Mouse (Mus musculus): ENCODE data around the gene Bspry. TPM values are rescaled to one million over a fixed set of nuclear protein-coding genes. Genes with fewer than 3 reads are reported as not detected.

The Bspry gene
- polyA plus RNA-seq, 1 experiment from 2014 or later: 38.2 TPM

DNA sequence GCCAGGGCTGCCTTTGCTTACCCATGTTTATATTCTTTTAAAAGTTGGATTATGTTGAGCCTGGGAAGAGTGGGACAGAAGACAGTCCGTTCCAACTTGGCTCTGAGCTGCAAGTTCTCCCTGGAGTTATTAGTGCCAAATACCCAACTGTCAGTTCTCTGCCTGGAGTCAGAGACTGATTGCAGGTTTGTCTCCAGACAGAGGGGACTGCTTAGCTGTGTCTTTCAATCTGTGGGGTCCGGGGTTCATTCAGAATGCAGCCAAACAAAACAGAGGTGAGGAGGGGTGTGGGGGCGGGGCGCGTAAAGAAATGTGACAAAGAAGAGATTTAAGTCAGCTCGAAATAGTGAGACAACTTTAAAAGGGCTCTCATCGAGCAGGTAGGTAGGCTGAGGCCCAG, 21.7 kb downstream of the Bspry start:
- TF ChIP-seq CTCF (IDR thresholded peaks at IDR 0.05; ENCODE audit: low read depth): no peak
- Histone ChIP-seq H3K36me3 (ENCODE audit: insufficient read depth, low read length) (peaks cover 11% of the 10 kb centered on the region; the same call in 1 of the 2 replicates), H3K27me3 (ENCODE audit: insufficient read depth, low read length) (no peaks in the 10 kb centered on the region), H3K9ac (ENCODE audit: low read depth, low read length) (peak overlapping the region; percentile 88), H3K4me2 (ENCODE audit: low read length) (peak overlapping the region; percentile 86), H3K9me3 (replicated peaks; ENCODE audit: low read length) (no peaks in the 10 kb centered on the region), H3K4me1 (replicated peaks; ENCODE audit: insufficient read depth, low read length) (peaks cover 8% of the 10 kb centered on the region; the same call in 1 of the 2 replicates), H3K4me3 (replicated peaks; ENCODE audit: low read depth, low read length) (peak overlapping the region; percentile 86), H3K27ac (peak overlapping the region; percentile 83)
- 3% methylated on average over 7 of the region's 7 CpGs for WGBS
- no peak for ATAC-seq (replicated peaks; ENCODE audit: low FRiP score, low read depth)
- no peak for DNase-seq (ENCODE audit: low spot score)

DNA sequence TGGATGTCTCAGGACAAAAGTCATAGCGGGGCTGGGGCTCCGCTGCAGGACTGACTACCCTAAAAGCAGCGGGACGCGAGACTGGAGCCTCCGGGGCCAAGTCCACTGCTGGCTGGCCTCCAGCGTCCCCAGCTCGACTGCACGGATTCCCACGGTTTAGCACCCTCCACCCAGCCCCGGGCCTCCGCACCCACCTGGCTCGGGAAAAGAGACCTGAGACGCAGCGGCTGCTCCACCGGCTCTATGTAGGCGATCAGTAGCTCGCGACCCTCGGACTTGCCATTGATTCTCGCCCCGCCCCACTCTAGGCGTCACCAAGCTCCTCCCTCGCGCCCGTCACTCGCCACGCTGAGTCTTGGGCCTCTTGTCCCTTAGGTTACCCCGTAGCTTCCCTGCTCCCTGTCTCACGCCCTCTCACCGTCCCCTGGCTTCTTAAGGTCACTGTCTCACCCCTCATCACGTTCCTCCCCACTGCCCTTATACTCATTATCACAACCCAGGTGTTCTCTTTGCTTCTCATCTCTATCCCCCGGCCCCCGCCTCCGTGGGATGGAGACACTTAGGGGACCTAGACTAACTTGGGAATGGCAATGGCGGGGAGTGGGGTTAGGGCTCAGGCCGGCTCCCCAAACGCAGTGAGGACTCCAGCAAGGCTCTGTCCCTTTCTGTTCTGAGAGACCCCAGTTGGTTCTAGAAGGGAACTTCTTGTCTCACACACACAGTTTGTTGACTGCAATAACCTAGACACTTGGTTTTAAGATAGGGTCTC, 22.3 kb downstream of the Bspry start:
- 1% methylated on average over 38 of the region's 38 CpGs for WGBS
- Histone ChIP-seq H3K4me2 (ENCODE audit: low read length) (peak overlapping the region; percentile 86), H3K9ac (ENCODE audit: low read depth, low read length) (peak overlapping the region; percentile 88), H3K27me3 (ENCODE audit: insufficient read depth, low read length) (no peaks in the 10 kb centered on the region), H3K36me3 (ENCODE audit: insufficient read depth, low read length) (peaks cover 11% of the 10 kb centered on the region; the same call in 1 of the 2 replicates), H3K9me3 (replicated peaks; ENCODE audit: low read length) (no peaks in the 10 kb centered on the region), H3K27ac (peak overlapping the region; percentile 83), H3K4me1 (replicated peaks; ENCODE audit: insufficient read depth, low read length) (peaks cover 8% of the 10 kb centered on the region; the same call in 1 of the 2 replicates), H3K4me3 (replicated peaks; ENCODE audit: low read depth, low read length) (peak overlapping the region; percentile 86)
- ATAC-seq (replicated peaks; ENCODE audit: low FRiP score, low read depth) (peak; percentile 94), DNase-seq (ENCODE audit: low spot score) (peak; percentile 97)
- TF ChIP-seq CTCF (IDR thresholded peaks at IDR 0.05; ENCODE audit: low read depth): no peak

DNA sequence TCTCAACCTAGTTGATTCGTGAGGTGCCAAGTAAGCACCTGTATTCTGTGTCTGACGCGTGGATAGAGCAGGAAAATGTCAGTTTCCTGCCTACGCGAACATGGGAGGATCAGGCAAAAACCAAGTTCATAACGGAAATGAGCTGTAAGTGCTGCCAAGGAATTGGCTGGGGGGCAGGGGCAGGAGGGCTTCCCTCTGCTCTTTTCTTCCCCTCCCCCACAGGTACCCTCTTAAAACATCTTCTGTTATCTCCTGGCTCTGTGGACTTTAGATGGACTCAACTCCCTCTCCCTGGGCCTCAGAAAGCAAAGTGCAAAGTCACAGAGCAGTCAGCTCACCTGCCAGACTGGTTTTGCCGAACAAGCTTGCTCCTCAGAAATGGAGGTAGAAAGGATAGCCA, 23.1 kb downstream of the Bspry start:
- H3K4me2 ChIP-seq (ENCODE audit: low read length): no peak overlapping the region
- H3K4me1 ChIP-seq (replicated peaks; ENCODE audit: insufficient read depth, low read length): peaks cover 8% of the 10 kb centered on the region; the same call in 1 of the 2 replicates
- H3K27ac ChIP-seq: peak overlapping the region; percentile 83; the same call in 1 of the 2 replicates
- H3K9ac ChIP-seq (ENCODE audit: low read depth, low read length): no peak overlapping the region
- peaks cover 11% of the 10 kb centered on the region; the same call in 1 of the 2 replicates for H3K36me3 ChIP-seq (ENCODE audit: insufficient read depth, low read length)
- no peaks in the 10 kb centered on the region for H3K27me3 ChIP-seq (ENCODE audit: insufficient read depth, low read length)
- no peaks in the 10 kb centered on the region for H3K9me3 ChIP-seq (replicated peaks; ENCODE audit: low read length)
- ATAC-seq (replicated peaks; ENCODE audit: low FRiP score, low read depth) (no peak), DNase-seq (ENCODE audit: low spot score) (no peak)
- no peak for TF ChIP-seq CTCF (IDR thresholded peaks at IDR 0.05; ENCODE audit: low read depth)
- no peak overlapping the region for H3K4me3 ChIP-seq (replicated peaks; ENCODE audit: low read depth, low read length)
- WGBS: 62% methylated on average over 7 of the region's 7 CpGs

DNA sequence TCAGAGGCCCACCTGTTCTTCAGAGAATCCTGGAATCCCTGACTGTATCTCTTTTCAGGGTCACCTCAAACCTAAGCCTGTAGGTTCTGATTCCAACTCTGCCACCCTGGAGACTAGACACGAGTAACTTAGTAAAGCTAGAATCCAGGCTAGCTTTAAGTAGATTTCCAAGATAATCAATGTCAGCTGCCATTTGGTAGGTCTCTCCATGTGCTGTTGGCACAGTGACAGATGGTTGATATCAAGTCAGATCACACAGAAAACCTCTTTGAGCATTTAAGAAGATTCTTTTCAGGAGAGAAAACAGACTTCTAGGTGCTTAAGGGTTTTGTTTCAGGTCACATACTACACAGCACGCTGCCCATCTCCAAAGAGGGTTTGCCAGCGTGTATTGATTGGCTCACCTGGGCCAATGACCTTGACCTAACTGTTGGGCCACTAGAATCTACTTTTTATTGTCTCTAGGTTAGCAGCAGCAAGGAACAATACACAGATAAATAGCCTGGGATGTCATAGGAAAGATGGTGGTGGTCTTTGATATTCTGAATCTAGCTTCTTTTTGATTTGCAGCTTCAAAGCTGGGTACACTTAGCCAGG, 23.6 kb downstream of the Bspry start, which contains the start of gene Hdhd3:
Gene Hdhd3, minus strand, starts transcription at position 94 of the 597 bp plus-strand sequence.
- H3K4me2 ChIP-seq (ENCODE audit: low read length): peak within 1 kb of the TSS; percentile 86
- peak within 1 kb of the TSS; percentile 86 for H3K4me3 ChIP-seq (replicated peaks; ENCODE audit: low read depth, low read length)
- peak within 1 kb of the TSS; percentile 88 for H3K9ac ChIP-seq (ENCODE audit: low read depth, low read length)
- 74% methylated on average over 3 of the region's 3 CpGs for WGBS
- H3K9me3 ChIP-seq (replicated peaks; ENCODE audit: low read length): no peaks in the 10 kb centered on the region
- no peak for ATAC-seq (replicated peaks; ENCODE audit: low FRiP score, low read depth)
- TF ChIP-seq CTCF (IDR thresholded peaks at IDR 0.05; ENCODE audit: low read depth): no peak
- peaks cover 11% of the 10 kb centered on the region; the same call in 1 of the 2 replicates for H3K36me3 ChIP-seq (ENCODE audit: insufficient read depth, low read length)
- DNase-seq (ENCODE audit: low spot score): no peak
- no peaks in the 10 kb centered on the region for H3K27me3 ChIP-seq (ENCODE audit: insufficient read depth, low read length)
- H3K27ac ChIP-seq: peak within 1 kb of the TSS; percentile 83
- H3K4me1 ChIP-seq (replicated peaks; ENCODE audit: insufficient read depth, low read length): peaks cover 8% of the 10 kb centered on the region; the same call in 1 of the 2 replicates

DNA sequence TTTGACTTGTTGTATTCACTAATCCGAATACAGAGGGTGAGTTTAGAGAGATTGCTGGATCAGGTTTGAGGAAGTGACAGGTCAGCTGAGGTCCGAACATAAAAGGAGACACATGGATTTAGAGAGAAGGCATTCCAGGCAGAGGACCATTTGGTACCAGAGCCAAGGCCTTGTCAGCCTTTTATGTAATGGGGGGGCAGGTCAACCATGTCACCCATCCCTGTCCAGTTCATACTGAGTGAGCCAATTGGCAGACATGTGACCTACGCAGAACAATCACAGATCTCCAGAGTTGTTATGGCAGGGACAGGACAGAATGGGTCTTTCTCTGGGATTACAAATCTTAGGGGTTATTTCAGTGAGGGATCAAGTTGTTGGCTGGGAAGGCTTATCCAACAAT, 26.1 kb downstream of the Bspry start:
- no peak overlapping the region for H3K4me3 ChIP-seq (replicated peaks; ENCODE audit: low read depth, low read length)
- peaks cover 8% of the 10 kb centered on the region; the same call in 1 of the 2 replicates for H3K4me1 ChIP-seq (replicated peaks; ENCODE audit: insufficient read depth, low read length)
- no peak for DNase-seq (ENCODE audit: low spot score)
- no peak for TF ChIP-seq CTCF (IDR thresholded peaks at IDR 0.05; ENCODE audit: low read depth)
- no peaks in the 10 kb centered on the region for H3K27me3 ChIP-seq (ENCODE audit: insufficient read depth, low read length)
- no peaks in the 10 kb centered on the region for H3K9me3 ChIP-seq (replicated peaks; ENCODE audit: low read length)
- no peak overlapping the region for H3K9ac ChIP-seq (ENCODE audit: low read depth, low read length)
- no peak overlapping the region for H3K4me2 ChIP-seq (ENCODE audit: low read length)
- peaks cover 19% of the 10 kb centered on the region for H3K36me3 ChIP-seq (ENCODE audit: insufficient read depth, low read length)
- 79% methylated on average over 3 of the region's 3 CpGs for WGBS
- ATAC-seq (replicated peaks; ENCODE audit: low FRiP score, low read depth): no peak
- H3K27ac ChIP-seq: no peak overlapping the region

DNA sequence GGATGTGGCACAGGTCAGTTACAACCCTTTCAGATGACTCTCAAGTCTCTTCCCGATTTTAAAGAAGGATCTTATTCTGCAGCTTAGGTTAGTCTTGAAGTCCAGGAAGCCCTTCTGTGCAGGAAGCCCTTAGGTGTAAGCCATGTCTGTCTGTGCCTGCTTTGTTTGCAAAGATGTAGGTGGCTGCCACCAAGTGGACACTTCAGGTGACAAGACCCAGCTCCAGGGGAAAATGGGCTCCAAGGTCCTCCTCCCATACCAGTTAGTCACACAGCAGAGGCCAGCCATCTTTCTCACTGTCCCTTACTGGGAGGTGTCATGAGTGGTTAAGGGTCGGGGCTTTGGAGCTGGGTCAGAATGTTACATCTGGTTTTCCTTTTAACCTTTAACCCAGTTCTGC, 26.9 kb downstream of the Bspry start:
- ATAC-seq (replicated peaks; ENCODE audit: low FRiP score, low read depth): no peak
- no peak overlapping the region for H3K27ac ChIP-seq
- no peak overlapping the region for H3K9ac ChIP-seq (ENCODE audit: low read depth, low read length)
- peak; percentile 53 for DNase-seq (ENCODE audit: low spot score)
- H3K4me2 ChIP-seq (ENCODE audit: low read length): no peak overlapping the region
- H3K36me3 ChIP-seq (ENCODE audit: insufficient read depth, low read length): peaks cover 27% of the 10 kb centered on the region
- H3K9me3 ChIP-seq (replicated peaks; ENCODE audit: low read length): no peaks in the 10 kb centered on the region
- 59% methylated on average over 2 of the region's 2 CpGs for WGBS
- no peaks in the 10 kb centered on the region for H3K27me3 ChIP-seq (ENCODE audit: insufficient read depth, low read length)
- TF ChIP-seq CTCF (IDR thresholded peaks at IDR 0.05; ENCODE audit: low read depth): peak; percentile 71
- H3K4me1 ChIP-seq (replicated peaks; ENCODE audit: insufficient read depth, low read length): 0 out of 2 replicates have a peak, but pooled peaks cover 3% of the 10 kb centered on the region
- no peak overlapping the region for H3K4me3 ChIP-seq (replicated peaks; ENCODE audit: low read depth, low read length)
